Mouse (Mus musculus): ENCODE data around the gene Psg25. TPM values are rescaled to one million over a fixed set of nuclear protein-coding genes. Genes with fewer than 3 reads are reported as not detected.

The Psg25 gene
- polyA plus RNA-seq, 1 experiment, result not detected

GRCm38 (mm10) chr7:18484077-18484476, 48.0 kb downstream of the Psg25 start, which contains the start of gene Psg26:
TSS of gene Psg26 (minus strand) at chr7:18484177.
- Histone ChIP-seq H3K27ac (ENCODE audit: insufficient read depth, low read length) (no peak within 1 kb of the TSS), H3K27me3 (ENCODE audit: control insufficient read depth, insufficient read depth, low read length) (no peaks in the 10 kb centered on the region), H3K4me1 (ENCODE audit: control insufficient read depth, insufficient read depth, low read length) (no peaks in the 10 kb centered on the region), H3K4me3 (replicated peaks; ENCODE audit: insufficient read depth, low read depth, low read length) (no peak within 1 kb of the TSS)
- WGBS, result 56% methylated on average over 1 of the region's 1 CpGs
- TF ChIP-seq CTCF (IDR thresholded peaks at IDR 0.05; ENCODE audit: borderline replicate concordance, insufficient read depth, low read depth, low read length), result no peak
- no peak for DNase-seq

Other genes starting within 250 kb of the Psg25 start
- not detected in 2 replicates for gene Psg18, start 177.3 kb downstream of the Psg25 start, polyA plus RNA-seq (2012; rRNA removed)
- gene Psg28, start 100.2 kb downstream of the Psg25 start, polyA plus RNA-seq (2012; rRNA removed), result not detected in 2 replicates
- gene Psg26, start 48.1 kb downstream of the Psg25 start, polyA plus RNA-seq (2012; rRNA removed), result not detected in 2 replicates
- 0.05 TPM in 1 of 2 replicates, not detected in the other for gene Psg27, start 35.0 kb upstream of the Psg25 start, polyA plus RNA-seq (2012; rRNA removed)
- 0.05 TPM in 1 of 2 replicates, not detected in the other for gene Psg23, start 84.2 kb upstream of the Psg25 start, polyA plus RNA-seq (2012; rRNA removed)
- gene Psg21, start 124.5 kb upstream of the Psg25 start, polyA plus RNA-seq (2012; rRNA removed), result not detected in 2 replicates
- not detected in 2 replicates for gene Psg20, start 153.9 kb upstream of the Psg25 start, polyA plus RNA-seq (2012; rRNA removed)
- not detected in 2 replicates for gene Psg22, start 185.8 kb upstream of the Psg25 start, polyA plus RNA-seq (2012; rRNA removed)